Comparison of ENCODE assay signal across 26 mouse cellular contexts in genomic region chr4:48163851-48164250, GRCm38 (mm10). TPM values are rescaled to one million over a fixed set of nuclear protein-coding genes. Genes with fewer than 3 reads are reported as not detected.
DNase-seq lines count a peak whose midpoint lies in the region; ATAC-seq and TF ChIP-seq lines count a peak whose summit lies in the region.
"Had no signal": no experiment of that assay in that cellular context is flagged by ENCODE, and none has a peak within 500 bp of the region (broad histone marks: within the 10 kb centered on the region; RNA-seq: fewer than 3 reads in every experiment).

No protein-coding gene starts in this region.

- intact Hi-C loops in heart, adult 2 months (cut with DNase I) = loop anchor here (5.0 kb wide), 1 partner anchor 587 kb away; no protein-coding TSS in a partner anchor

- H3K9ac ChIP-seq in heart, adult 2 months (ENCODE audit: low read depth, low read length) = no peak overlapping the region
- no peak overlapping the region for H3K9ac ChIP-seq in heart, embryonic 12.5 days
- no peak overlapping the region for H3K9ac ChIP-seq in forebrain, embryonic 12.5 days
- H3K9ac ChIP-seq: forebrain, postnatal 0 days; heart, embryonic 13.5 days; kidney, embryonic 15.5 days; limb, embryonic 15.5 days; liver, embryonic 15.5 days; lung, embryonic 14.5 days; neural tube, embryonic 15.5 days; stomach, embryonic 15.5 days had no signal

- 0 out of 2 replicates have a peak, but pooled peaks have one; percentile 16 for TF ChIP-seq CTCF in cerebellum, adult 2 months (IDR thresholded peaks at IDR 0.05; ENCODE audit: borderline replicate concordance, insufficient read depth, low read depth, low read length)
- peak; percentile 47 for TF ChIP-seq CTCF in heart, adult 2 months (IDR thresholded peaks at IDR 0.05)

- no peak for TF ChIP-seq EP300 in heart, adult 2 months (IDR thresholded peaks at IDR 0.05; ENCODE audit: insufficient read depth, low read depth, low read length)

- H3K9me3 ChIP-seq in heart, embryonic 12.5 days (replicated peaks) = no peaks in the 10 kb centered on the region
- H3K9me3 ChIP-seq in forebrain, embryonic 12.5 days = no peaks in the 10 kb centered on the region
- H3K9me3 ChIP-seq: heart, embryonic 13.5 days; kidney, embryonic 15.5 days; limb, embryonic 10.5 days; limb, embryonic 15.5 days; liver, embryonic 15.5 days; neural tube, embryonic 15.5 days; stomach, embryonic 15.5 days had no signal

- no peak overlapping the region for H3K4me3 ChIP-seq in cerebellum, adult 2 months (replicated peaks; ENCODE audit: insufficient read depth, low read depth, low read length)
- H3K4me3 ChIP-seq in heart, adult 2 months = no peak overlapping the region
- H3K4me3 ChIP-seq in heart, embryonic 12.5 days = no peak overlapping the region
- H3K4me3 ChIP-seq in forebrain, embryonic 12.5 days (replicated peaks) = no peak overlapping the region
- H3K4me3 ChIP-seq: erythroblast, embryonic 14.5 days; heart, embryonic 13.5 days; kidney, embryonic 15.5 days; limb, embryonic 10.5 days; limb, embryonic 15.5 days; liver, embryonic 15.5 days; neural tube, embryonic 15.5 days; stomach, embryonic 15.5 days had no signal

- H3K4me1 ChIP-seq in cerebellum, adult 2 months (ENCODE audit: control insufficient read depth, insufficient read depth, low read length) = no peaks in the 10 kb centered on the region
- peaks cover 2% of the 10 kb centered on the region; the same call in 1 of the 2 replicates for H3K4me1 ChIP-seq in heart, adult 2 months (ENCODE audit: control insufficient read depth, insufficient read depth, low read length)
- H3K4me1 ChIP-seq in heart, embryonic 12.5 days (replicated peaks) = no peaks in the 10 kb centered on the region
- no peaks in the 10 kb centered on the region for H3K4me1 ChIP-seq in forebrain, embryonic 12.5 days
- H3K4me1 ChIP-seq: kidney, embryonic 15.5 days; limb, embryonic 10.5 days; limb, embryonic 15.5 days; neural tube, embryonic 15.5 days; stomach, embryonic 15.5 days had no signal

- H3K27ac ChIP-seq in cerebellum, adult 2 months (ENCODE audit: insufficient read depth, low read length) = no peak overlapping the region
- H3K27ac ChIP-seq in heart, adult 2 months = no peak overlapping the region
- no peak overlapping the region for H3K27ac ChIP-seq in heart, embryonic 12.5 days (ENCODE audit: poor library complexity, severe bottlenecking)
- H3K27ac ChIP-seq in forebrain, embryonic 12.5 days = no peak overlapping the region
- H3K27ac ChIP-seq: heart, embryonic 13.5 days; kidney, embryonic 15.5 days; limb, embryonic 10.5 days; limb, embryonic 15.5 days; liver, embryonic 15.5 days; neural tube, embryonic 15.5 days; stomach, embryonic 15.5 days had no signal

- H3K27me3 ChIP-seq in cerebellum, adult 2 months (ENCODE audit: control insufficient read depth, insufficient read depth, low read length) = no peaks in the 10 kb centered on the region
- H3K27me3 ChIP-seq in heart, adult 2 months (ENCODE audit: control insufficient read depth, insufficient read depth, low read length) = no peaks in the 10 kb centered on the region
- H3K27me3 ChIP-seq in heart, embryonic 12.5 days (replicated peaks) = no peaks in the 10 kb centered on the region
- no peaks in the 10 kb centered on the region for H3K27me3 ChIP-seq in forebrain, embryonic 12.5 days
- H3K27me3 ChIP-seq: heart, embryonic 13.5 days; kidney, embryonic 15.5 days; limb, embryonic 15.5 days; liver, embryonic 15.5 days; neural tube, embryonic 15.5 days; stomach, embryonic 15.5 days had no signal

- no peak for TF ChIP-seq POLR2A in cerebellum, adult 2 months (IDR thresholded peaks at IDR 0.05; ENCODE audit: borderline replicate concordance, insufficient read depth, low read length)
- TF ChIP-seq POLR2A in heart, adult 2 months (IDR thresholded peaks at IDR 0.05; ENCODE audit: insufficient read depth, low read depth, low read length) = no peak

- no peak for ATAC-seq in heart, embryonic 12.5 days (ENCODE audit: insufficient number of reproducible peaks, low FRiP score)
- no peak for ATAC-seq in forebrain, embryonic 12.5 days (ENCODE audit: low FRiP score)
- ATAC-seq: forebrain, postnatal 0 days; hindbrain, embryonic 16.5 days had no signal

- WGBS in cerebellum, adult 2 months = 42% methylated on average over 5 of the region's 5 CpGs
- 61% methylated on average over 5 of the region's 5 CpGs for WGBS in heart, adult 2 months
- 81% methylated on average over 5 of the region's 5 CpGs for WGBS in heart, embryonic 12.5 days
- WGBS in forebrain, embryonic 12.5 days = 81% methylated on average over 5 of the region's 5 CpGs

- DNase-seq in cerebellum, adult 2 months = no peak
- DNase-seq in cerebellum, adult 11-12 months = no peak
- peak in 1 of 2 experiments; percentile 10 for DNase-seq in heart, adult 2 months
- DNase-seq in adrenal gland, adult 2 months = peak; percentile 64
- peak; percentile 47 for DNase-seq in adrenal gland, postnatal 25 days
- DNase-seq: cerebellum, adult 9-11 months; forebrain, postnatal 0 days; kidney, adult 18-20 months; kidney, postnatal 25 days; lung, embryonic 14.5 days; lung, postnatal 14 days; midbrain, embryonic 14.5 days; retina, postnatal 1 day; right cerebral cortex, postnatal 14 days; thymus, postnatal 36 days had no signal

- peaks cover 4% of the 10 kb centered on the region; the same call in 1 of the 2 replicates for H3K36me3 ChIP-seq in heart, adult 2 months (ENCODE audit: control insufficient read depth, insufficient read depth, low read length)
- H3K36me3 ChIP-seq in heart, embryonic 12.5 days = peaks cover 20% of the 10 kb centered on the region
- peaks cover 15% of the 10 kb centered on the region for H3K36me3 ChIP-seq in forebrain, embryonic 12.5 days (replicated peaks)

- H3K79me2 ChIP-seq in heart, adult 2 months (replicated peaks; ENCODE audit: control insufficient read depth, insufficient read depth, low read length) = no peaks in the 10 kb centered on the region

- H3K4me2 ChIP-seq in heart, embryonic 12.5 days = no peak overlapping the region
- H3K4me2 ChIP-seq in forebrain, embryonic 12.5 days = no peak overlapping the region
- H3K4me2 ChIP-seq: heart, embryonic 13.5 days; kidney, embryonic 15.5 days; limb, embryonic 15.5 days; liver, embryonic 15.5 days; lung, embryonic 14.5 days; neural tube, embryonic 15.5 days; stomach, embryonic 15.5 days had no signal

RNA-seq across cellular contexts. Expression of gene Stx17, which starts 39.1 kb away (rescaled TPM):
- 11.7 and 12.5 TPM in 2 replicates for polyA plus RNA-seq in cerebellum, adult 2 months (2012; rRNA removed)
- total RNA-seq in heart, adult 2 months (2021) = 10 to 100 TPM; 25.1 TPM
- polyA plus RNA-seq in heart, adult 2 months (2012; rRNA removed) = 6.7 and 12.6 TPM in 2 replicates
- polyA plus RNA-seq in heart, embryonic 12.5 days (2016; fragmentation: Nextera tagmentation; extraction: Ambion mirVana) = 22.4 and 25.8 TPM in 2 replicates
- total RNA-seq in adrenal gland, adult 2 months (2021) = 10 to 100 TPM; 44.8 to 50.2 TPM
- 6.5 and 6.8 TPM in 2 replicates for polyA plus RNA-seq in adrenal gland, adult 2 months (2012; rRNA removed)
- 43.5 and 73.9 TPM in 2 replicates for total RNA-seq in adrenal gland, postnatal 25 days (2021)
- polyA plus RNA-seq in forebrain, embryonic 12.5 days (2016; fragmentation: Nextera tagmentation; extraction: Ambion mirVana) = 26.2 and 27.8 TPM in 2 replicates

Comparison
In these comparisons a context has a peak if more than half of its experiments do, and no peak if none do; other contexts are left out.
1. DNase-seq: peak in adrenal gland, adult 2 months (single experiment) and adrenal gland, postnatal 25 days (single experiment); none in cerebellum, adult 2 months (0 of 2) and cerebellum, adult 11-12 months (single experiment).